Mouse (Mus musculus): ENCODE results near the gene Prr22. TPM values are rescaled to one million over a fixed set of nuclear protein-coding genes. Genes with fewer than 3 reads are reported as not detected.

Gene Prr22
- polyA plus RNA-seq, 1 experiment = 3.4 TPM

DNA sequence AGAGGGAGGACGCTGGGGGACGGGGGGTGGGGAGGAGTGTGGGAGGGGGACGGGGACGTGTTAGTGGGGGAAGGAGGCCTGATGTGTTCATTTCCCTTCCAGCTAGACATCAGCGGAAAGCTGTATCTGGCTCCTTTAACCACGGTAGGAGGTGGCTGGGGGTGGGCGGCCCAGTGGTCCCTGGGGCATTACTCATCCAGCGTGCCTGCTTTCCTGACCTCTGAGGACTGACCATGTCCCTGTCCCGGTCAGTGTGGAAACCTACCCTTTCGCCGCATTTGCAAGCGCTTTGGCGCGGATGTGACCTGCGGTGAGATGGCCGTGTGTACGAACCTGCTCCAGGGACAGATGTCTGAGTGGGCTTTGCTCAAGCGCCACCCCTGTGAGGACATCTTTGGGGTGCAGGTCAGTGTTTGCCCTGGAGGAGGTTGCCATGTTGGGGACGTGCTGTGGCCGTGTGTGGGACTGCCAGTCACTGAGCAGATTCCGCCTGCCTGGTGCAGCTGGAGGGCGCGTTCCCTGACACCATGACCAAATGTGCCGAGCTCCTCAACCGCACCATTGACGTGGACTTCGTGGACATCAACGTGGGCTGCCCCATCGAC is 2.4 kb upstream of the Prr22 start:
- no peak for TF ChIP-seq GATA1 (IDR thresholded peaks at IDR 0.05; ENCODE audit: low read length)

DNA sequence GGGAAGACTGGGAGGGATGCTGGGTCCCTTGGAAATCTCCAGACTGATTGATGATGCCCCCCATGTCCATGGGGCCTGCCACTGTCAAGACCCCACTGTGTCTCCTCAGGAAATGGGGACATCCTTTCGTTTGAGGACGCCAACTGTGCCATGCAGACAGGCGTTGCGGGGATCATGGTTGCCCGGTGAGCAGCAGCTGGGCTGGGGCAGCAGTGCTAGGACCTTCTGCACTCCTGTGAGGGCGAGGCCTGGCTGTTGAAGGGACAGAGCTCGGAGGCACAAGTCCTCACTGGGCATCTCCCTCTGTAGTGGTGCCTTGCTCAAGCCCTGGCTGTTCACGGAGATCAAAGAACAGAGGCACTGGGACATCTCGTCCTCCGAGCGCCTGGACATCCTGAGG is 1.1 kb upstream of the Prr22 start:
- no peak for TF ChIP-seq GATA1 (IDR thresholded peaks at IDR 0.05; ENCODE audit: low read length)

DNA sequence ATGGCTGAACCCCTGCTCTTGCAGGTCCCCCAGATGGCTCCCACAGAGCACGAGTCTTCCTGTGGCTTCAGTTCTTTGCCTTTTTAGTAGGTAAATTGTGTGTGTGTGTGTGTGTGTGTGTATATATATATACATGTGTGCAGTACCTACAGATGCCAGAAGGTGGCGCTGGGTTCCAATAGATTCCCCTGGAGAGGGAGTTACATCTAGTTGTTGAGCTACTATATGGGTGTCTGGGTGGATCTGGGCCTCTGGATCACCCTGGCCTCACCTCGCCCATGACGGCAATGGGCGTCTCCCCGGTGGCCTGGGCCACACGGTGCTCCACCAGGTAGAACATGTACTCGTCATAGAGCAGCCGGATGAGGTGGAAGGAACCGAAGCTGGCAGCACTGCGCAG is 7.5 kb downstream of the Prr22 start:
- no peak for TF ChIP-seq GATA1 (IDR thresholded peaks at IDR 0.05; ENCODE audit: low read length)

- no peak for TF ChIP-seq GATA1 (IDR thresholded peaks at IDR 0.05; ENCODE audit: low read length)
Measured at GRCm38 (mm10) chr17:56778779-56779362, 8.8 kb downstream of the Prr22 start.

DNA sequence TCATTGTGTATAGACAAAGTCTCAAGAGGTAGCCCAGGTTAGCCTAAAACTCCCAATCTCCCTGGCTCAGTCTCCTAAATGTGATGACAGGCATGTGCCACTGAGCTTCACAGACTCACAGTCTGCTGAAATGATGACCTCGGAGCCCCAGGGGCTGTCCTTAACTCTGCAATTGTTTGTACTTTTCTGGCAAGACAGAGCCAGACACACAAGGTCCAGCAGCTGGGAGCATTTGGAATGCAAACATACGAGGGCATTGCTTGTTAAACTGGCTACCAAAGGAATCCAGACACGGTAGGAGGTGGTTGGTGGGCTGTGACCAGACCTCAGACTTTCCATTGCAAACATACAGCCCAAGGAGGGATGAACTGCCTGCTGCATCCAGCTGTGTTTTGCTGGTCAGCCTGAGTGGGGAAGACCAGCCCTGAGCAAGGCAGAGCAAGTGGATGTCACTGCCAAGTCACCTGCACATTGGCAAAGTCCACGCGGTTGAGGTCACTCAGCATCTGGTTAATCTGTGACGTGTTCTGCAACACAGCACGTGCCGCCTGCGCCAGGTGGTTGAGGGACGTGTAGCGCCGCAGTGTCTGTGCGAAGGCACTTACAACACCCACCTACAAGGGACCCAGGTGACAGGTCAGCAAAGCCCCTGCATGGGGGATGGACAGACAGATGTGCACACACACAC is 10.4 kb downstream of the Prr22 start:
- no peak for TF ChIP-seq GATA1 (IDR thresholded peaks at IDR 0.05; ENCODE audit: low read length)

DNA sequence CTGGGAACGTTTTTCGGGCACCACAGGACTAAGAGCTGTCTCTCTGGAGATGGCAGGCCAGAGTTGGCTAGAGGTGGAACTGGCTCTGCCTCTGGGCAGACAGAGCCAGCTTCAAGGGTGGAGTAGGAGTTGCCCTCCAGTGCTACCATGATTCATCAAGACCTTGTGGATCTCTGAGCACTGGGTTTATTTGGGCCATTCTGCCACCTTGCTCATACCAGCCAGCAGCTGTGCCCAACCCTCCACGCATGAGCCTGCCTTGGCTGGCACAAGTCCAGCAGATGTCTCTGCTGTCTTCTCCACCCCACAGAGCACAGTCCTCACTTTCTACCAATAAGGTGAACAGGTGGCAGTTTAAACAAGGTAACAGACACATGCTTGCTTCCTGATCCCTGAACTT is 18.8 kb downstream of the Prr22 start:
- TF ChIP-seq GATA1 (IDR thresholded peaks at IDR 0.05; ENCODE audit: low read length) = no peak

GRCm38 (mm10) chr17:56789286-56789685 is 19.2 kb downstream of the Prr22 start:
- TF ChIP-seq GATA1 (IDR thresholded peaks at IDR 0.05; ENCODE audit: low read length) = no peak

DNA sequence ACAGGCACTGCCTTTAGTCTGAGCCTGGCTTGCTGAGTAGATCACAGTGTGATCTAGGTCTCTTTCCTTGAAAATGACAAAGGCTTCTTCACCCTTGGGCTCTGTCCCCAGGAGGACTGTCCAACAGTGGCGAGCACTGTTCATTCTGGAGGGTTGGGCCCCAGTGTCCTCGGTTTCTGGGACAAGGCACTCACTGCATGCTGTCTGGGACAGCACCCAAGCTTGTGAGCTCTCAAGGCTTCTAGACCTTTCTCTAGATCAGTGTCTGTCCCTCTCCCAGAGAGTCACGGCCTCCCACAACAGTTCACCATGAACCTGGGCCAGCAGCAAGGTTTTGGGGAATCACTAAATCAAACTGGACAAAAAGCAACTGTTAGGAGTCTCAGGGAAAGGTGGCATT is 22.5 kb downstream of the Prr22 start:
- no peak for TF ChIP-seq GATA1 (IDR thresholded peaks at IDR 0.05; ENCODE audit: low read length)

DNA sequence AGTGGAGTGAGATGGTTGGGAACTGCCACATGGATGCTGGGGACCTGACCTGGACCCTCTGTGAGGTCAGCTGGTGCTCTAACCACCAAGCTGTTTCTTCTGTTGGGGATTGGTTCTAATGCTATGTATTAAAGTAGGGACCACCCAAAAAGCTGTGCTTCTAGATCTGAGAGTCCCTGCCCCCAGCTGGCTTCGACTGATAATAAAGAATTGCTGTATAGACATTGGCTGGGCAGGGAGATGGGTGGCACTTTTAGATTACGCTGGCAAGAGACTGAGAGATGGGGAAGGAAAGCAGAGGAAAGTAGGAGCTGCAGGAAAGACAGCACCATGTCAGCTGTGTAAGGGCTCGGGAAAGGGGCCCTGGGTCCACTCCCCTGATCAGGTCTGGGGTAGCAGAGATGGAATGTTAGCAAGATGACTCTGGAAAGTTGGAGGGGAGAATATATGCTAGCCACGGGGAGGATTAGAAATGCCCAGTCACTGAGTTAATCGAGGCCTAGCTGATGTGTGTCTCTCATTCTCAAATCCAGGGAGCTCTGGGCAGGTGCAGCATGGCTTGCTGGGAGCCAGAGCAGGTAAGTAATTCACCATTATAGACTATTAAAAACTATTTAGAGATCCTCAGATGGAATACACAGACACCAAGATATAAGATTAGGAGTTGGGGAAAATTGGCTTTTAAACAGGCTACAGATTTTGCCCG is 23.7 kb downstream of the Prr22 start:
- TF ChIP-seq GATA1 (IDR thresholded peaks at IDR 0.05; ENCODE audit: low read length) = no peak

GRCm38 (mm10) chr17:56799276-56799675 is 29.2 kb downstream of the Prr22 start:
- no peak for TF ChIP-seq GATA1 (IDR thresholded peaks at IDR 0.05; ENCODE audit: low read length)

DNA sequence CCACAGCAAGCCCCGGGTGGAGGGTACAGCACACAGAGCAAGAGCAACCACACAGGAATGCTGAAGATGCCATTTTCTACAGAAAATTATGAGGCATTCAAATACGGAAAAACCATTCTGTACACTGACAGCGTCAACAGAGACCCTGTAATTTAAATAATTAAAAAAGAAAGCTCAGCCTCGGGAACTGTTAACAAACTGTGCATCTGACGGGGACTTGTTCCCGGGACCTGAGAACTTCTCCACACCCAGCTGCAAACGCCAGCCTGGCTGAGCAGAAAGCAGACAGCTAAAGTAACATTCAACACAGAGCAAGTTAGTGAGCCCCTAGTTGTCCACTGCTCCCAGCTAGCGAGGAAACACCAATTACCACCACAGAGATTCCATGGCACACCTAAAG is 32.0 kb downstream of the Prr22 start:
- TF ChIP-seq GATA1 (IDR thresholded peaks at IDR 0.05; ENCODE audit: low read length) = no peak

GRCm38 (mm10) chr17:56804952-56805351 is 34.9 kb downstream of the Prr22 start:
- TF ChIP-seq GATA1 (IDR thresholded peaks at IDR 0.05; ENCODE audit: low read length) = no peak

- no peak for TF ChIP-seq GATA1 (IDR thresholded peaks at IDR 0.05; ENCODE audit: low read length)
Measured at GRCm38 (mm10) chr17:56805784-56806183, 35.7 kb downstream of the Prr22 start.

- no peak for TF ChIP-seq GATA1 (IDR thresholded peaks at IDR 0.05; ENCODE audit: low read length)
Measured at GRCm38 (mm10) chr17:56808518-56808917, 38.5 kb downstream of the Prr22 start.

- no peak for TF ChIP-seq GATA1 (IDR thresholded peaks at IDR 0.05; ENCODE audit: low read length)
Measured at GRCm38 (mm10) chr17:56810245-56810644, 40.2 kb downstream of the Prr22 start.

DNA sequence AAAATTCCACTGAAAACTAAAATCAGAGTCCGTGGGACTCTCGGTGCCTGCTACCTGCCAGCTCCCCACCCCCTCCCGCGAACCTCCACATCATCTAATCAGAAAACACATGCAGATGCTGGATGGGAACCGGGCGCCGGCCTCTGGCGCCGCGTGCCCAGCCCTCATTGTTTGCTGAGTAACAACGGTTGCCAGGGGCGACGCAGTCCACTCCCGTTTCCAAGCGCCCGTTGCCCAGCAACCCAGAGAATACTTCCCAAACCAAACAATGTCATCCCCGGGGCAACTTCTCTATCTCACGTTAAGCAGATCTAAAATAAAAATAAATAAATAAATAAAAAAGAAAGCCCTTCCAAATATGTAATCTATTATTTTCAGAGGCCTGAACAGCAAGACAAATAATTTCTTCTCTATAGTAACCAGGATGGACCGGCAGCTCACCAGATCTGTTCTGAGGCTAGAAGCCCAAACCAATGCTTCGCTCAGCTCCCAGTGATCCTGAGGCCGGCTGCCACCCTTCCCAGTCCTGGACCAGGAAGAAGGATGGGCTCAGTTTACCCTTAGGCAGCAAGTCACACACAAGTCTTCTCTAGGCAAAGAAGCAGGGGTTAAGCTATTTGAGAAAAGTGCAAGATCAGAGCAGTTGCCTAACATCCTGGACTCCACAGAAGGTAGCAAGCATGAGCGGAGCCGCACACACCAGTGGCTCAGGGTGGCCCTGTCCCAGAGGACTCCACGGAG is 44.4 kb downstream of the Prr22 start:
- no peak for TF ChIP-seq GATA1 (IDR thresholded peaks at IDR 0.05; ENCODE audit: low read length)
